Mouse (Mus musculus): ENCODE results near the gene 2610507B11Rik. TPM values are rescaled to one million over a fixed set of nuclear protein-coding genes. Genes with fewer than 3 reads are reported as not detected.

Gene 2610507B11Rik
- polyA plus RNA-seq, 1 experiment: 108 TPM

- H3K27me3 ChIP-seq (ENCODE audit: control insufficient read depth, insufficient read depth, low read length, poor library complexity, severe bottlenecking): no peaks in the 10 kb centered on the region
- no peaks in the 10 kb centered on the region for H3K4me1 ChIP-seq (ENCODE audit: control insufficient read depth, insufficient read depth, low read length)
- H3K9ac ChIP-seq (ENCODE audit: low read depth, poor library complexity, severe bottlenecking): no peak overlapping the region
- H3K27ac ChIP-seq (ENCODE audit: insufficient read depth, low read length): no peak overlapping the region
- TF ChIP-seq EP300 (IDR thresholded peaks at IDR 0.05; ENCODE audit: insufficient read depth, low read depth, low read length) (no peak), CTCF (IDR thresholded peaks at IDR 0.05; ENCODE audit: low read depth, low read length) (no peak), POLR2A (IDR thresholded peaks at IDR 0.05; ENCODE audit: insufficient read depth, low read length) (no peak)
- no peaks in the 10 kb centered on the region for H3K9me3 ChIP-seq (replicated peaks; ENCODE audit: control insufficient read depth, insufficient read depth, low read length, poor library complexity, severe bottlenecking)
- H3K36me3 ChIP-seq (ENCODE audit: control insufficient read depth, insufficient read depth, low read length, poor library complexity, severe bottlenecking): peaks cover 28% of the 10 kb centered on the region
- H3K4me3 ChIP-seq (ENCODE audit: low read depth, low read length): no peak overlapping the region
Measured at GRCm38 (mm10) chr11:78294585-78294984, 33.0 kb downstream of the 2610507B11Rik start.

- 0 out of 2 replicates have a peak overlapping the region, but pooled peaks have one; percentile 10 for H3K27ac ChIP-seq (ENCODE audit: insufficient read depth, low read length)
- no peaks in the 10 kb centered on the region for H3K27me3 ChIP-seq (ENCODE audit: control insufficient read depth, insufficient read depth, low read length, poor library complexity, severe bottlenecking)
- peak overlapping the region; percentile 90 for H3K9ac ChIP-seq (ENCODE audit: low read depth, poor library complexity, severe bottlenecking)
- H3K4me3 ChIP-seq (ENCODE audit: low read depth, low read length): peak overlapping the region; percentile 91
- H3K4me1 ChIP-seq (ENCODE audit: control insufficient read depth, insufficient read depth, low read length): no peaks in the 10 kb centered on the region
- peaks cover 28% of the 10 kb centered on the region for H3K36me3 ChIP-seq (ENCODE audit: control insufficient read depth, insufficient read depth, low read length, poor library complexity, severe bottlenecking)
- TF ChIP-seq CTCF (IDR thresholded peaks at IDR 0.05; ENCODE audit: low read depth, low read length) (no peak), EP300 (IDR thresholded peaks at IDR 0.05; ENCODE audit: insufficient read depth, low read depth, low read length) (no peak), POLR2A (IDR thresholded peaks at IDR 0.05; ENCODE audit: insufficient read depth, low read length) (no peak)
- H3K9me3 ChIP-seq (replicated peaks; ENCODE audit: control insufficient read depth, insufficient read depth, low read length, poor library complexity, severe bottlenecking): no peaks in the 10 kb centered on the region
Measured at GRCm38 (mm10) chr11:78300917-78301316, 39.4 kb downstream of the 2610507B11Rik start.

GRCm38 (mm10) chr11:78301357-78302084, 40.0 kb downstream of the 2610507B11Rik start, which contains the start of gene Spag5:
TSS of gene Spag5 (plus strand) at chr11:78301529.
- H3K27ac ChIP-seq (ENCODE audit: insufficient read depth, low read length): peak within 1 kb of the TSS; percentile 11; the same call in 1 of the 2 replicates
- no peaks in the 10 kb centered on the region for H3K9me3 ChIP-seq (replicated peaks; ENCODE audit: control insufficient read depth, insufficient read depth, low read length, poor library complexity, severe bottlenecking)
- H3K4me1 ChIP-seq (ENCODE audit: control insufficient read depth, insufficient read depth, low read length): no peaks in the 10 kb centered on the region
- peaks cover 32% of the 10 kb centered on the region for H3K36me3 ChIP-seq (ENCODE audit: control insufficient read depth, insufficient read depth, low read length, poor library complexity, severe bottlenecking)
- no peaks in the 10 kb centered on the region for H3K27me3 ChIP-seq (ENCODE audit: control insufficient read depth, insufficient read depth, low read length, poor library complexity, severe bottlenecking)
- H3K4me3 ChIP-seq (ENCODE audit: low read depth, low read length): peak within 1 kb of the TSS; percentile 98
- peak within 1 kb of the TSS; percentile 90 for H3K9ac ChIP-seq (ENCODE audit: low read depth, poor library complexity, severe bottlenecking)
- peak; percentile 81 for TF ChIP-seq POLR2A (IDR thresholded peaks at IDR 0.05; ENCODE audit: insufficient read depth, low read length)
- TF ChIP-seq EP300 (IDR thresholded peaks at IDR 0.05; ENCODE audit: insufficient read depth, low read depth, low read length): no peak
- TF ChIP-seq CTCF (IDR thresholded peaks at IDR 0.05; ENCODE audit: low read depth, low read length): no peak

- Histone ChIP-seq H3K4me1 (ENCODE audit: control insufficient read depth, insufficient read depth, low read length) (no peaks in the 10 kb centered on the region), H3K9me3 (replicated peaks; ENCODE audit: control insufficient read depth, insufficient read depth, low read length, poor library complexity, severe bottlenecking) (no peaks in the 10 kb centered on the region), H3K4me3 (ENCODE audit: low read depth, low read length) (no peak overlapping the region), H3K27me3 (ENCODE audit: control insufficient read depth, insufficient read depth, low read length, poor library complexity, severe bottlenecking) (no peaks in the 10 kb centered on the region), H3K36me3 (ENCODE audit: control insufficient read depth, insufficient read depth, low read length, poor library complexity, severe bottlenecking) (peaks cover 51% of the 10 kb centered on the region), H3K9ac (ENCODE audit: low read depth, poor library complexity, severe bottlenecking) (no peak overlapping the region), H3K27ac (ENCODE audit: insufficient read depth, low read length) (no peak overlapping the region)
- TF ChIP-seq CTCF (IDR thresholded peaks at IDR 0.05; ENCODE audit: low read depth, low read length) (no peak), EP300 (IDR thresholded peaks at IDR 0.05; ENCODE audit: insufficient read depth, low read depth, low read length) (no peak), POLR2A (IDR thresholded peaks at IDR 0.05; ENCODE audit: insufficient read depth, low read length) (no peak)
Measured at GRCm38 (mm10) chr11:78305272-78305671, 43.7 kb downstream of the 2610507B11Rik start.

- peaks cover 60% of the 10 kb centered on the region for H3K36me3 ChIP-seq (ENCODE audit: control insufficient read depth, insufficient read depth, low read length, poor library complexity, severe bottlenecking)
Measured at GRCm38 (mm10) chr11:78310861-78311511, 49.4 kb downstream of the 2610507B11Rik start.

GRCm38 (mm10) chr11:78313662-78314061, 52.1 kb downstream of the 2610507B11Rik start:
- Histone ChIP-seq H3K9ac (ENCODE audit: low read depth, poor library complexity, severe bottlenecking) (no peak overlapping the region), H3K9me3 (replicated peaks; ENCODE audit: control insufficient read depth, insufficient read depth, low read length, poor library complexity, severe bottlenecking) (no peaks in the 10 kb centered on the region), H3K4me3 (ENCODE audit: low read depth, low read length) (no peak overlapping the region), H3K27ac (ENCODE audit: insufficient read depth, low read length) (no peak overlapping the region), H3K36me3 (ENCODE audit: control insufficient read depth, insufficient read depth, low read length, poor library complexity, severe bottlenecking) (peaks cover 65% of the 10 kb centered on the region), H3K4me1 (ENCODE audit: control insufficient read depth, insufficient read depth, low read length) (no peaks in the 10 kb centered on the region), H3K27me3 (ENCODE audit: control insufficient read depth, insufficient read depth, low read length, poor library complexity, severe bottlenecking) (no peaks in the 10 kb centered on the region)
- no peak for TF ChIP-seq CTCF (IDR thresholded peaks at IDR 0.05; ENCODE audit: low read depth, low read length)
- no peak for TF ChIP-seq EP300 (IDR thresholded peaks at IDR 0.05; ENCODE audit: insufficient read depth, low read depth, low read length)
- TF ChIP-seq POLR2A (IDR thresholded peaks at IDR 0.05; ENCODE audit: insufficient read depth, low read length): no peak

More at GRCm38 (mm10) chr11:78310861-78311511, 49.4 kb downstream of the 2610507B11Rik start:
- no peaks in the 10 kb centered on the region for H3K9me3 ChIP-seq (replicated peaks; ENCODE audit: control insufficient read depth, insufficient read depth, low read length, poor library complexity, severe bottlenecking)
- no peak overlapping the region for H3K9ac ChIP-seq (ENCODE audit: low read depth, poor library complexity, severe bottlenecking)
- H3K27ac ChIP-seq (ENCODE audit: insufficient read depth, low read length): no peak overlapping the region
- H3K4me3 ChIP-seq (ENCODE audit: low read depth, low read length): no peak overlapping the region
- no peak for TF ChIP-seq CTCF (IDR thresholded peaks at IDR 0.05; ENCODE audit: low read depth, low read length)
- TF ChIP-seq EP300 (IDR thresholded peaks at IDR 0.05; ENCODE audit: insufficient read depth, low read depth, low read length): no peak
- no peak for TF ChIP-seq POLR2A (IDR thresholded peaks at IDR 0.05; ENCODE audit: insufficient read depth, low read length)
- no peaks in the 10 kb centered on the region for H3K27me3 ChIP-seq (ENCODE audit: control insufficient read depth, insufficient read depth, low read length, poor library complexity, severe bottlenecking)
- no peaks in the 10 kb centered on the region for H3K4me1 ChIP-seq (ENCODE audit: control insufficient read depth, insufficient read depth, low read length)

Data from ES-Bruce4 (cell line).